Mouse (Mus musculus): ENCODE data around the gene Yaf2.

- TF ChIP-seq CTCF (IDR thresholded peaks at IDR 0.05 in 2 of 3, conservative IDR thresholded peaks at IDR 0.05 in 1 of 3; ENCODE audit: control insufficient read depth in 1 of 3, insufficient read depth in 1 of 3, low read depth in 2 of 3, low read length in 3 of 3, poor library complexity in 1 of 3, severe bottlenecking in 1 of 3) (peak in 1 of 3 experiments; percentile 19; a peak in 1 of 6 replicates), EP300 (IDR thresholded peaks at IDR 0.05; ENCODE audit: low read depth in 1 of 2, low read length in 2 of 2) (no peak), TCF12 (IDR thresholded peaks at IDR 0.05; ENCODE audit: low read depth, low read length) (no peak), SMC3 (IDR thresholded peaks at IDR 0.05; ENCODE audit: low read depth, low read length) (peak; percentile 27; the same call in 1 of the 2 replicates), TBP (IDR thresholded peaks at IDR 0.05; ENCODE audit: low read depth, low read length) (no peak), MAFK (IDR thresholded peaks at IDR 0.05; ENCODE audit: borderline replicate concordance, low read depth, low read length) (no peak), MEF2A (IDR thresholded peaks at IDR 0.05; ENCODE audit: extremely low read depth, insufficient replicate concordance, low read depth, low read length, poor library complexity, severe bottlenecking) (no peak), POLR2AphosphoS5 (IDR thresholded peaks at IDR 0.05; ENCODE audit: borderline replicate concordance, low read depth, low read length) (no peak), E2F4 (IDR thresholded peaks at IDR 0.05; ENCODE audit: borderline replicate concordance, low read depth, low read length) (no peak), MYC (IDR thresholded peaks at IDR 0.05; ENCODE audit: low read depth, low read length) (no peak), POLR2AphosphoS2 (IDR thresholded peaks at IDR 0.05; ENCODE audit: low read length) (no peak), GATA1 (IDR thresholded peaks at IDR 0.05; ENCODE audit: low read depth, low read length) (no peak), POLR2A (IDR thresholded peaks at IDR 0.05; ENCODE audit: control insufficient read depth in 1 of 2, insufficient read depth in 1 of 2, low read depth in 1 of 2, low read length in 2 of 2, poor library complexity in 1 of 2) (no peak), NRF1 (IDR thresholded peaks at IDR 0.05; ENCODE audit: insufficient read depth, low read depth, low read length, poor library complexity, severe bottlenecking) (no peak)
Measured at GRCm38 (mm10) chr15:93262818-93263217, 73.9 kb downstream of the Yaf2 start.

Data from MEL (cell line).